Mouse (Mus musculus): ENCODE measurements at regions not wholly inside any gene's neighbourhood (a gene's known extent, or its start where the extent isn't known, plus 50 kb on each side); places are given as distances from the start of the nearest gene placed in this dataset.

DNA sequence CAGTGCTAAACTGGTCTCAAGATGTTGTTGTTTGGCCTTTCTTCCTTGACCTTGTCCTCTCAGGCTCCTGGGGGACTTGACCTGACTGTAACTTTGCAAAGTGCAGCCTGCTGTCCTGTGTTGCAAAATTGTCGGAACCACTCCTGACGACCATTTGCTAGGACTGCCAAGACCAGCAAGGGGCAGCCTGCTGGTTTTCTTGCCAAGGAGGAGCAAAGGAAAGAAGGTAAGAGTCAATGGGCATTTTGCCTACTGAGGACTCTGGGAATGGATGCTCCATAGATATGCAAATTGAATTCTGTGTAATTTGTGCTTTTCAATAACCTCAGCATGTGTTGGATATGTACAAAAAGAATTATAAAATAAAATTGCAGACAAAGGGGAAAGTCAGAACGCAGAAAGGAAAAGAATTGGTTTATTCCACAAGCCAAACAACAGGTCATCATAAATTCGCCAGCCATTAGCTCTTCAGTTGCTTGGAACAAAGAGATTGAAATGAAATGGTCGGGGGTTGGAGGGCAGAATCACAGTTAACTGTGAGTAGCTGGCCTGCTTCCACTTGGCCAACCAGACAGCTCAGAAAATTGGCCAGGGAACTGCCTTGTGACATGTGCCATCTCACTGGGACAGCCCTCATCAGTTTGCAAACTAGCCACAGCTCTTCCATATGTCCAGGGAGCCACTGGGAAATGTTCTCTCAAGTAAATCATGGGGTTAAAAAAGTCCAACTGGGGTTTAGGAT is 256.5 kb upstream of the Gm10192 start:
- Histone ChIP-seq H3K27me3 (ENCODE audit: control insufficient read depth, insufficient read depth, low read length) (no peaks in the 10 kb centered on the region), H3K9ac (ENCODE audit: low read depth, low read length) (no peak overlapping the region), H3K27ac (replicated peaks; ENCODE audit: insufficient read depth, low read depth, low read length) (no peak overlapping the region), H3K4me3 (ENCODE audit: insufficient read depth, low read depth, low read length) (no peak overlapping the region), H3K79me2 (ENCODE audit: control insufficient read depth, insufficient read depth, low read length) (no peaks in the 10 kb centered on the region), H3K4me1 (ENCODE audit: control insufficient read depth, insufficient read depth, low read length) (no peaks in the 10 kb centered on the region), H3K36me3 (ENCODE audit: control insufficient read depth, insufficient read depth, low read length) (no peaks in the 10 kb centered on the region)
- 78% methylated on average over 5 of the region's 5 CpGs for WGBS
- TF ChIP-seq CTCF (IDR thresholded peaks at IDR 0.05; ENCODE audit: low read depth, low read length) (no peak), POLR2A (IDR thresholded peaks at IDR 0.05; ENCODE audit: extremely low read depth, insufficient read depth, low read length) (no peak)
- no peak for DNase-seq (ENCODE audit: extremely low read depth, low read depth, low spot score)

DNA sequence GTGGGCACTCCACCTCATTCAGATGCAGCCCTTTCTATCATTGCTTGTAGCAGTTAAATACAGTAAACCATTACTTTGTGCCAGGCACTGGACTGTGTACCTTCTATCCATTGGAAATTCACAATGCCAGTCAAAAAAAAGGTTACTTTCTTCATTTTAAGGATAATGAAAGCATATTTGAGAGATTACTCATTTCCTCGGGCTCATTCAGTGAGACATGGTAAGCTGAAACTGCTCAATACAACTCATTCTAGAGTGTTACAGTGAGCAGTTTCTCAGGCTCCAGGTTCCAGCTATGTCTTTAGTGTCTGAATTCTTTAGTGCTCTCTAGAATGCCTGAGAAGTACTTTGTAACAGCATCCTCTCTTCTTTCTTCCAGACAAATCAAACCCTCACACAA is 249.7 kb upstream of the Gm10192 start:
- H3K4me1 ChIP-seq (ENCODE audit: control insufficient read depth, insufficient read depth, low read length): no peaks in the 10 kb centered on the region
- WGBS: 92% methylated on average over 1 of the region's 1 CpGs
- DNase-seq (ENCODE audit: extremely low read depth, low read depth, low spot score): no peak
- H3K4me3 ChIP-seq (ENCODE audit: insufficient read depth, low read depth, low read length): no peak overlapping the region
- TF ChIP-seq CTCF (IDR thresholded peaks at IDR 0.05; ENCODE audit: low read depth, low read length) (no peak), POLR2A (IDR thresholded peaks at IDR 0.05; ENCODE audit: extremely low read depth, insufficient read depth, low read length) (no peak)
- H3K27ac ChIP-seq (replicated peaks; ENCODE audit: insufficient read depth, low read depth, low read length): no peak overlapping the region
- no peak overlapping the region for H3K9ac ChIP-seq (ENCODE audit: low read depth, low read length)
- H3K36me3 ChIP-seq (ENCODE audit: control insufficient read depth, insufficient read depth, low read length): no peaks in the 10 kb centered on the region
- no peaks in the 10 kb centered on the region for H3K79me2 ChIP-seq (ENCODE audit: control insufficient read depth, insufficient read depth, low read length)
- no peaks in the 10 kb centered on the region for H3K27me3 ChIP-seq (ENCODE audit: control insufficient read depth, insufficient read depth, low read length)

DNA sequence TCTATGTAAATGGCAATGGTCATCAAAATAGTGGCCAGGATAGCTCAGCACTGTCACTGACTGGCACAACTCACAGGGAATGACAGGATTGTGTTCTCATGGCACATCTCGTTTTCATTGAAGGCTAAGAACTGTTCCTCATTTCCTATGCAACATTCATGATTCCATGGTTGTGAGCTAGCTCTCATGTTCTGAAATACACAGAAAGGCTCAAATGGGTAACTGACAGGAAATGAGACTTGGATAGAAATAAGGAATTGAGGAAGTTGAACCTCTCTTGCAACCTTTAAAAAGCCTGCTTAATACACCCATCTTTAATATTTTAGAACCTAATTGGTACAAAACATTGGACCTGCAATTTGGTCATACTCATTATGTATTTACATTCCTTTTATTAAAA is 249.1 kb upstream of the Gm10192 start:
- Histone ChIP-seq H3K9ac (ENCODE audit: low read depth, low read length) (no peak overlapping the region), H3K79me2 (ENCODE audit: control insufficient read depth, insufficient read depth, low read length) (no peaks in the 10 kb centered on the region), H3K4me3 (ENCODE audit: insufficient read depth, low read depth, low read length) (no peak overlapping the region), H3K36me3 (ENCODE audit: control insufficient read depth, insufficient read depth, low read length) (no peaks in the 10 kb centered on the region), H3K4me1 (ENCODE audit: control insufficient read depth, insufficient read depth, low read length) (no peaks in the 10 kb centered on the region), H3K27me3 (ENCODE audit: control insufficient read depth, insufficient read depth, low read length) (no peaks in the 10 kb centered on the region), H3K27ac (replicated peaks; ENCODE audit: insufficient read depth, low read depth, low read length) (no peak overlapping the region)
- 50% methylated on average over 1 of the region's 1 CpGs for WGBS
- no peak for DNase-seq (ENCODE audit: extremely low read depth, low read depth, low spot score)
- TF ChIP-seq CTCF (IDR thresholded peaks at IDR 0.05; ENCODE audit: low read depth, low read length) (no peak), POLR2A (IDR thresholded peaks at IDR 0.05; ENCODE audit: extremely low read depth, insufficient read depth, low read length) (no peak)

DNA sequence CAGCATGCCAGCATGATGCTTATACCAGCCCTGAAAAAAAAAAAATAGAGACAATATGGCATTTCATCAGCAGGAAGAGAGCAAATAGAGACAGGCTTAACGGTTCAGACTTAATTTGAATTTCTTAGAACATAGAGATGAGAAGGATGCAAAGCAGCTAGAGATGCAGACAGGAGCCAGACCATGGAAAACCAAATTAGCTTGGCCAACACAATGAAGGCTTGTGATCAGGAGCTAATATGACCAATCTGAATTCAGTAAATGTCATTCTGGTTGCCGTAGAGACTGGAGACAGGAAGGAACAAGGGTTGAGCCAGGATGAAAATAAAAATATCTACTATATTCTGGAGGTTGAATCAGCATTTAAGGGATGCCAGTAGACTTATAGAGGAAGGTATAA is 248.3 kb upstream of the Gm10192 start:
- H3K27ac ChIP-seq (replicated peaks; ENCODE audit: insufficient read depth, low read depth, low read length): no peak overlapping the region
- H3K27me3 ChIP-seq (ENCODE audit: control insufficient read depth, insufficient read depth, low read length): no peaks in the 10 kb centered on the region
- H3K4me1 ChIP-seq (ENCODE audit: control insufficient read depth, insufficient read depth, low read length): no peaks in the 10 kb centered on the region
- no peaks in the 10 kb centered on the region for H3K36me3 ChIP-seq (ENCODE audit: control insufficient read depth, insufficient read depth, low read length)
- whole genome bisulfite sequencing: 87% methylated on average over 2 of the region's 2 CpGs
- no peak overlapping the region for H3K4me3 ChIP-seq (ENCODE audit: insufficient read depth, low read depth, low read length)
- no peak overlapping the region for H3K9ac ChIP-seq (ENCODE audit: low read depth, low read length)
- H3K79me2 ChIP-seq (ENCODE audit: control insufficient read depth, insufficient read depth, low read length): no peaks in the 10 kb centered on the region
- DNase-seq (ENCODE audit: extremely low read depth, low read depth, low spot score): no peak
- TF ChIP-seq POLR2A (IDR thresholded peaks at IDR 0.05; ENCODE audit: extremely low read depth, insufficient read depth, low read length) (no peak), CTCF (IDR thresholded peaks at IDR 0.05; ENCODE audit: low read depth, low read length) (no peak)

DNA sequence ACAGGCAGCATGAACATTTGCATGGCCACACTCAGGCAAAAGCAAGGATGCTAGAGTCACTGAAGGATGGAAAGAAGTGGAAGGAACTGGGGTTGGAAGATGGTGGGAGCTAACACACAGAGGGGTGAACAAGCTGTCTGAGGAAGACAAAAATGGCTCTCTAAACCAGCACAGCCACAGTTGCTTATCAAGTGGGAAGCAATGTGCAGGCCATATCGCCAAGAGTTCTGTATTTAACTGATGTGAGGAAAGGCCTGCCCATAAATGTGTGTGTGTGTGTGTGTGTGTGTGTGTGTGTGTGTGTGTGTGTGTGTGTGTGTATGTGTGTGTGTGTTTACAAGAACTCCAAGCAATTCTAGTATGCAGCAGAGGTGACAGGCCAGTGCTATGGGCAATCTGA is 236.9 kb upstream of the Gm10192 start:
- Histone ChIP-seq H3K4me3 (ENCODE audit: insufficient read depth, low read depth, low read length) (no peak overlapping the region), H3K79me2 (ENCODE audit: control insufficient read depth, insufficient read depth, low read length) (no peaks in the 10 kb centered on the region), H3K27ac (replicated peaks; ENCODE audit: insufficient read depth, low read depth, low read length) (no peak overlapping the region), H3K27me3 (ENCODE audit: control insufficient read depth, insufficient read depth, low read length) (no peaks in the 10 kb centered on the region), H3K9ac (ENCODE audit: low read depth, low read length) (no peak overlapping the region), H3K4me1 (ENCODE audit: control insufficient read depth, insufficient read depth, low read length) (no peaks in the 10 kb centered on the region), H3K36me3 (ENCODE audit: control insufficient read depth, insufficient read depth, low read length) (no peaks in the 10 kb centered on the region)
- no peak for DNase-seq (ENCODE audit: extremely low read depth, low read depth, low spot score)
- whole genome bisulfite sequencing: 80% methylated on average over 1 of the region's 1 CpGs
- TF ChIP-seq CTCF (IDR thresholded peaks at IDR 0.05; ENCODE audit: low read depth, low read length) (no peak), POLR2A (IDR thresholded peaks at IDR 0.05; ENCODE audit: extremely low read depth, insufficient read depth, low read length) (no peak)

DNA sequence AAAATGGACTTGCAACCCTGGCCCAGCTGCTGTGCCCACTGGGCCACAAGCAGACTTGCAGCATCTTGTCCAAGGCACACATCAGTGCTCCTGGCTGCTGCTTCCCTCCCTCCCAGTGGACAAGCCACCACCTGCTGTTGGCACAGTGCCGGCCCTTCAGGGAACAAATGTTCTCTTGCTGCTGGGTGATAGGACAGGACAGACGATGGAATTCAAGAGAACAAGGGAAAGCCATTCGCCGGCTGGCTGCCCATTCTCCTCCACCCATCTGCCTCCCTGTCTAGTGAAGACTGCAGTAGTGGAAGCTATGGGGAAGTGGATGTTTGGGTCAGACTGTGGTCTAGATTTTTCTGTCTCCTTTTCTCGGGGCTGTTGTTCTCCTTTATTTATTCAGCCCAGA is 235.7 kb upstream of the Gm10192 start:
- Histone ChIP-seq H3K27ac (replicated peaks; ENCODE audit: insufficient read depth, low read depth, low read length) (no peak overlapping the region), H3K9ac (ENCODE audit: low read depth, low read length) (no peak overlapping the region), H3K4me1 (ENCODE audit: control insufficient read depth, insufficient read depth, low read length) (no peaks in the 10 kb centered on the region), H3K4me3 (ENCODE audit: insufficient read depth, low read depth, low read length) (no peak overlapping the region), H3K27me3 (ENCODE audit: control insufficient read depth, insufficient read depth, low read length) (no peaks in the 10 kb centered on the region), H3K36me3 (ENCODE audit: control insufficient read depth, insufficient read depth, low read length) (no peaks in the 10 kb centered on the region), H3K79me2 (ENCODE audit: control insufficient read depth, insufficient read depth, low read length) (no peaks in the 10 kb centered on the region)
- WGBS: 69% methylated on average over 5 of the region's 5 CpGs
- TF ChIP-seq CTCF (IDR thresholded peaks at IDR 0.05; ENCODE audit: low read depth, low read length) (no peak), POLR2A (IDR thresholded peaks at IDR 0.05; ENCODE audit: extremely low read depth, insufficient read depth, low read length) (no peak)
- DNase-seq (ENCODE audit: extremely low read depth, low read depth, low spot score): no peak
